Mouse (Mus musculus) embryo, embryonic 11 days (tissue): ENCODE measurements at regions not wholly inside any gene's neighbourhood (a gene's known extent, or its start where the extent isn't known, plus 50 kb on each side); places are given as distances from the start of the nearest gene placed in this dataset.

Experiments
- DNase-seq: peaks from one replicate; pipeline ENCODE4 v3.0.0-alpha.2; 2015

DNA sequence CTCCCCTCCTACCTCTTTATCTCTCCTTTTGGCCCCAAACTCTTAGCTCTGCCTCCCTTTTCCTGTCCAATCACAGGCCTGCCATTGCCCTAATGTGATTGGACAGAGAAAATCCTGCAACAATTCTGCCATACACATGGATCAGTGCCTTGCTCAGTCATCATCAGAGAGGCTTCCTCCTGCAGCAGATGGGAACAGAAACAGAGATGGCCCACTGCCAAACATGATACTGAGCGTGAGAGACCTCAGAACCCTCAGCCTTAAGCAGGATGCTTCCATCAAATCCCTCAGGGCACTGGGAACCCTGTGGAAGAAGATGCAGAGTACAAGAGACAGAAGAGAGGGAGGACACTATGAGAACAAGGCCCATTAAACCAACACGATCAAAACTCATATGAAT, 62.8 kb upstream of the Cacna2d3 start:
- no peak for DNase-seq

DNA sequence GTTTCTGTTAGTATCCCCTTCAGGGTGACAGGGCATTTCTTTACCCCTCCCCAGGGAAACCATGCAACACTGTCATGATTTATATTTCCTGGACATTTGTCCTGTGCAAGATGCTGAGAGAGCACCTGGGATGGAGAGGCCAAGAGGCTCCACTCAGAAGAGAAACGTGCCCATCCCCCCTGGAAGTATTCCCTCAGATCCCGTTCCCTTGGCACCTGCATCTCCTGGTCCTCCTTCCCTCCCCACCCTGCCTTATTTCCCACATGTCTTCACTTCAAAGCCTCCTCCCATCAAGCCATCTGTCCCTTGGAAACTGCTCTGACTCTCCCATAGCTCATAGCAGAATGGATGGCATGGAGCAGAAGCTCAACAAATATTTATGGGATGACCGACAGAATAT, 64.8 kb upstream of the Cacna2d3 start:
- no peak for DNase-seq

- no peak for DNase-seq
These were observed 66.1 kb upstream of the Cacna2d3 start for GRCm38 (mm10) chr14:29787796-29788195.

- no peak for DNase-seq
These were observed 66.7 kb upstream of the Cacna2d3 start for GRCm38 (mm10) chr14:29788351-29788750.

DNA sequence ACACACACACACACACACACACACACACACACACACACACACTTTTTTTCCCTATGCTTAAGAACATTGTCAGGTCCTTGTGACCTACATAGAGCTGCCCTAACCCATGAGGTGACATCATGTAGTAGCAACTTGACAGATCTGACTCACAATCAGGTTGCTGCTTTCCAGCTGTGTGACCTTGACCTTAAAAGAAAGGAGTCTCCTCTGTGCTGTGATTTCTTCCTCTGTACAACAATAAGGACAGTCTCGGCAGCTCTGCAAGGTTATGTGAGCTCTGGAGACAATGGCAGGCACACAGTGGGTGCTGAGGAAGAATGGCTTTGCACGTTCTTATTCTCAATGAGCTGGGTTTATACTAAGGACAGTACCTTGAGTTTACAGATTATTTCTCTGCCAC, 73.7 kb upstream of the Cacna2d3 start:
- DNase-seq = no peak

DNA sequence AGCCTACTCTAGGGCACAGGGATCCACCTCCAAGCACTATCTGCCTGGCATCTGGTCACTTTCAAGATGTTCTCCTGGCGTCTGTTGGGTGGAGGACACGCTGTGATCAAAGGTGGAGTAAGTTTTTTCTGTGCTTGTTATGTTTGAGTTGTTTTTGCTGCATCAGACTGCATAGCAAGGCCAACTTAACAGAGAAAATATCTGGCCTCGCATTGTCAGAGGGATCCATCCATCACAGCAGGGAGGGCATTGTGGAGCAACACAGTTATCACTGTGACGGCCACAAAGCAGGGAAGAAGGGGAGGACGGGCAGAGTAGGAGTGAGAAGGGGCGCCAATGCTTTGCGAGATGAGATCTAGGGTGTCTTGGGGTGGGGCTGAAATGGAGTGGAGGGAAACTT, 74.7 kb upstream of the Cacna2d3 start:
- DNase-seq = no peak

DNA sequence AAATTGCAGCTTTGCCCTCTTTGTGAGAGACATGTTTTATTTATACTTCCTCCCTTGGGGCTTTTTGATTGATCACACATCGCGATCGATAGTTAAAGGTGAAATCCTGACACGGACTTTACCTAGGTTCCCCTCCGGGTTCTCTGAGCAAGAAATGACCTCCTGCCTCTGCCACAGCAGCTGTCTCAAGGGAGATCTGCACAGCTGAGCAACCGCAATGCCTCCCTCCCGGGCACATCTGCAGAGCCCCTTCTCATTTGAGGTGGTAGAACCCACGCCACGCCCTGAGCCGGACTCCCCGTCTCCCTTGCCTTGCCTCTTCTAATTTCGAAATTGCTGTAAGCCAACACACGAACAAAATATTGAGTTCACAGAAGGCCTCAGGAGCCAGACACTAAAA, 78.2 kb upstream of the Cacna2d3 start:
- no peak for DNase-seq

- DNase-seq = no peak
These were observed 83.6 kb upstream of the Cacna2d3 start for GRCm38 (mm10) chr14:29805234-29805633.

GRCm38 (mm10) chr14:29807881-29808280, 86.2 kb upstream of the Cacna2d3 start:
- no peak for DNase-seq

- no peak for DNase-seq
These were observed 93.0 kb upstream of the Cacna2d3 start for GRCm38 (mm10) chr14:29814626-29815025.

- no peak for DNase-seq
These were observed 95.9 kb upstream of the Cacna2d3 start for GRCm38 (mm10) chr14:29817548-29817947.

DNA sequence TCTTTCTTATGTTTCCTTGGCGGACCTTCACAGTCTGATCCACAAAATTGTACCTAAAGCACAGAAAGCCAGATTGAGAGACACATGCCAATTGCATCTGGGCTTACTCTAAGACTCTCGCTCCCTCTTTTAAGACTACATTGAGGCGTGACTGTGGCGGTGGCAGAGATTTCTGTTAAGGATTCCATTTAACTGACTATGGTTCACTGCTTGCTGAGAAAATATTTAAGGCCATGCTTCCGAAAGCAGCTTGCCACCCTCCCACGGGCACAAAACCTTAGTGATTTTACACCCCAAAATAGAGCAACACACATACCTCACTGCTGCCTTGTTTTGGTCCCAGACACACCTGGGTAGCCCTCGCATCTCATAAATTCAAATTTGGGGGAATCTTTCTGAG, 96.6 kb upstream of the Cacna2d3 start:
- DNase-seq = no peak

GRCm38 (mm10) chr14:29818751-29819150, 97.1 kb upstream of the Cacna2d3 start:
- no peak for DNase-seq

DNA sequence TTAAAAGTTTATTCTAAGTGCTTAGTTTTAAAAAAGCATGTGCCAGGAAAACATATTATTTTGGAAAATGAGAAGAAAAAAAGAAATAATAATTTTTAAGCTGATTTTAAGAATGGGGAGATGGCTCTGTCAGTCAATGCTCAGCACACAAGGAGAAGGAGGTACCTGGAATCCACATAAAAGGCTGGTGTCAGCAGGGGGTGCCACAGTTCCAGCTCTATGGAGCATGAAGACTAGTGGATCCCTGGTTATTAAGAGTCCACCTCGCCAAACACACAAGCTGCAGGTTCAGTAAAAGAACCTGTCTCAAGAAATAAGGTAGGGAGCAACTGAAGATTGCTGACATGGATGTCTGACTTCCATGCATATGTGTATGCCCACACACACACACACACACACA, 115.4 kb upstream of the Cacna2d3 start:
- no peak for DNase-seq

DNA sequence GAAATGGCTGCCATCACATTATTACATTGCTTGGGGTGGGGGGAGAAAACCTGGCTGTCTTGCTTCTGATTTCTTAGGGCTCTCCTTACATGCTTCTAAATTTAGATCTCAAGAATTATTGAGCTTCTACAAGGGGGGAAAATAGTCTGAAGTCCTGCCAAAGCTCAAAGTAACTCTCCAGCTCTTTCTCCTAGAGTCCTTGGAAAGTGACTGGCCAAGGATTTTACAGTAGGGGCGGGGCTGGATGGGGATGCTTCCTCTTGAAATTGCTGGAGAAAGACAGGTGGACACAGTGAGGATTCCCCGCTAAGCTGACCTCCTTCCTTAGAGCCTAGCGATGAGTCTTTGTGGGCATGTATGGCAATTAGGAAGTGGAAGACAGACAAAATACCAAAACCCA, 117.9 kb upstream of the Cacna2d3 start:
- DNase-seq = no peak

- DNase-seq = no peak
These were observed 119.9 kb upstream of the Cacna2d3 start for GRCm38 (mm10) chr14:29841361-29842117.

DNA sequence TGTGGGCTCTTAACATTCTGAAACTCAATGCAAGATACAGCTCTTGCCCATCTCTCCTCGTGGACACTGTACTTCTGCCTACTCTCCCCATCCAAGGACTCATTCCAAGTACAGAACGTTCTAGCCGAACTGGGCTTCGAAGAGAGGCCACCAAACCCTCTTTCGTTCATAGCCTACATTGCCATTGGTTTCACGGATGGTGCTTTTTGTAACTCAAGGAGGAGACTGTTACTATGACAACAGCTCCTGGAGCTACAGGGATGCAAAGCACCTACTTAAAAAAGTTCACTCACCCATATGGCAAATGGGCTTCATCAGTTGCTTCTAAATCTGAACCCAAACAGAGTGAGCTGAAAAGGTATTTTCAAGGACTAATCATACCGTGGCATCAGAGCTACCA, 120.4 kb upstream of the Selenok start:
- no peak for DNase-seq

DNA sequence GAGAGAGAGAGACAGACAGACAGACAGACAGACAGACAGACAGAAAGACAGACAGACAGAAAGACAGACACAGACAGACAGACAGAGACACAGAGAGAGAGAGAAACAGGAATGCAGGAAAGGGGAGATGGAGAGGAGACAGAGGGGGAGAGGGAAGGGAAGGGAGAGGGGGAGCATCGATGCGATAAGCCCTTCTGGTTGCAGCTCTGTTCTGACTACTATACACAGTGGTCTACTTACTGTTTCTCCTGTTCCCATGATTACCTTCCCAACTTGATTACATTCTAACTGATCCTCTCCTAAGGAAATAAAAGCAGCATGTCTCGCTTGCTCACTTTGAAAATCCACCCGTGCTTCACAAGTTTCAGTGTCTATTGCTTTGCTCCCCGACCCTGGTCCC, 116.8 kb upstream of the Selenok start:
- DNase-seq = no peak

GRCm38 (mm10) chr14:29851956-29852725, 116.0 kb upstream of the Selenok start:
- DNase-seq = no peak

DNA sequence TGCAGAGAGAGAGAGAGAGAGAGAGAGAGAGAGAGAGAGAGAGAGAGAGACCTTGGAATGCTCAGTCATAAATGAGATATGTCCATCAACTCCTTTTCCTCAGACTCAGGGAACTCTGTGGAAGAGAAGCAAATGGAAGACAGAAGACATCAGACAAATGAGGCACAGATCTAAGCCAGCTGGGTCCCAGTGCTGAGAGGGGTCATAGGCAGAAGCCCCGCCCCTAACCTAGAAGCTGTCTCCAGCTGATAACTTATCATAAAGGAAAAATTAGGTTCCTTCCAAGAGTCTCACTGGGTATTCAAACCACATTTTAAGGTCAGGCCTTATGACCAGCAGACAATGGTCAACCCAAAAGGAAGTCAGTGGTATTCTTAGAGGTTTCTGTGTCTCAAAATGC, 106.1 kb upstream of the Selenok start:
- no peak for DNase-seq

DNA sequence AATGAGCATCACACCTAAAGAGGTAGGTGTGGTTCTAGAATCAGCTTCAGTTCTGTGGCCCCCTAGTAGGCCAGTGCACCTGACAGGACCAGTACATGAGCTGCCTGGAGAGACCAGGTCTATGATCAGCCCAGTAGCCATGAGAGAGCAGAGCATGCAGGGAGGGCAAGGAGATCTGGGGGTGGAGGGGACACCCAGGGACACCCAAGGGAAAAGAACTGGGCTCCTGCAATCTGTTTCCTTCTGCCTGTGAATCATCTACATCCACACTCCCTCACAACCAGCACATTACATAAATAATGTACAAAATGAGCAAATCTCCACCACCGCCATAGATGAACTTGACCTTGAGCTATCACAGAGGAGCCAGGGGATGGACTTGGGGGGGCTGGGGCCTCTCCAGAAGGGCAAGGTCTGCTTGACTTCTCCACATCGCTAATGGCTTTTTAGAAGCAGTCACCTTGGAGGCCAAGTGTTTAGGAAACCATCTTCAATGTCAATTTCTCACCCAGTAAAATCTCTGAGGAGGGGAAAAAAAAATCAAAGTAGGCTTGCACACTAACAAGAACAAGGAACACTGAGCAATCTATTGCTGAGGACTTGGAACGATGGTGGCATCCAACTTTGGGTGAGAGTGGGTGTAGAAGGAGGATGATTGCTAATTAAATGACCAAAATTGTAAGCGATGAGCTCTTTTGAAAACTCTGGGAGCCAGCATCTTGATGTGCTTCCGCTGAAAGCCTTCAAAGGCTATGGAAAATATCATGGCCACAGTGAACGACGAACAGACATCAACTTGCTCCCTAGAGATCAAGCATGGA, 101.4 kb upstream of the Selenok start:
- DNase-seq = no peak

DNA sequence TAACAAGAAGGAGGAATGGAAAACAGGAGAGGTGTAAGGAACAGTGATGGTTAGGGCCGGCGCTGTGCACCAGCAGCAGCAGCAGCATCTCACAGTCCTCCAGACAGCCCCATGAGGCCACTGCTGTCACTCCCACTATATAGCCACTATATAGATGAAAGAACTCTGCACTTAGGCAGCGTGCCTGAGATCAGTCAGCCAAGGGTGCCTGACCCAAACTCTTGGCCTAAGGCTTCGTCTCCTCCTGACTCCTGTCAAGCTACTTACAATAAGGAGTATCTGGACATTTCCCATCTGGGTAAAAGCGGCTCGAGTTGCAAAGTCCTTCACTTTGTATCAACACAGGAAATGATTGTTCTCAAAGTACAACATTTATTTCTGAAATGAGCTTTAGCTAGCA, 100.8 kb upstream of the Selenok start:
- peak; percentile 31 for DNase-seq

- no peak for DNase-seq
These were observed 98.2 kb upstream of the Selenok start for GRCm38 (mm10) chr14:29869930-29870329.

DNA sequence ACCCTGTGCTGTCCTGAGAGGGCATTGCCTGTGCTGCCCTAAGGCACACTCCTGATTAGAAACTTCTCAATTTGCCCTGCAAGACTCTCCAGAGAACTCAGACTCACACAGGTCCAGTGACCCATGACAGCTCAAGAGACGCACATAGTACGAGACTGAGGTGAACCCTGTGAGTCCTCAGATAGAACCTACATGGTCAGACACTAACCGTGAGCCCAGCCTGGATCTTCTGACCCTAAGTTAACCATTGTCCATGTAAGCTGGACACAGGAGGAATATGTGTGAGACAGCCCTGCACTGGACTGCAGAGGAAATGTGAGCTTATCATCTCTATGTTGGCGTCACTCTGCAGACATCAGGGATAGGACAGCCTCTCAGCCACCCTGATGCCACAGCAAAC, 91.4 kb upstream of the Selenok start:
- DNase-seq = no peak
